Mouse (Mus musculus) CD4-positive helper T cell, adult 2 months (primary cell): ENCODE data around the gene Kcnmb4.
A peak's percentile ranks its signal among the peaks of the same experiment; 100 is the strongest.

Source experiments
- DNase-seq: peaks from one replicate; pipeline ENCODE4 v3.0.0-alpha.2; 2012; ENCODE audit warnings: low read depth, missing footprints, low spot score

Kcnmb4 gene

DNA sequence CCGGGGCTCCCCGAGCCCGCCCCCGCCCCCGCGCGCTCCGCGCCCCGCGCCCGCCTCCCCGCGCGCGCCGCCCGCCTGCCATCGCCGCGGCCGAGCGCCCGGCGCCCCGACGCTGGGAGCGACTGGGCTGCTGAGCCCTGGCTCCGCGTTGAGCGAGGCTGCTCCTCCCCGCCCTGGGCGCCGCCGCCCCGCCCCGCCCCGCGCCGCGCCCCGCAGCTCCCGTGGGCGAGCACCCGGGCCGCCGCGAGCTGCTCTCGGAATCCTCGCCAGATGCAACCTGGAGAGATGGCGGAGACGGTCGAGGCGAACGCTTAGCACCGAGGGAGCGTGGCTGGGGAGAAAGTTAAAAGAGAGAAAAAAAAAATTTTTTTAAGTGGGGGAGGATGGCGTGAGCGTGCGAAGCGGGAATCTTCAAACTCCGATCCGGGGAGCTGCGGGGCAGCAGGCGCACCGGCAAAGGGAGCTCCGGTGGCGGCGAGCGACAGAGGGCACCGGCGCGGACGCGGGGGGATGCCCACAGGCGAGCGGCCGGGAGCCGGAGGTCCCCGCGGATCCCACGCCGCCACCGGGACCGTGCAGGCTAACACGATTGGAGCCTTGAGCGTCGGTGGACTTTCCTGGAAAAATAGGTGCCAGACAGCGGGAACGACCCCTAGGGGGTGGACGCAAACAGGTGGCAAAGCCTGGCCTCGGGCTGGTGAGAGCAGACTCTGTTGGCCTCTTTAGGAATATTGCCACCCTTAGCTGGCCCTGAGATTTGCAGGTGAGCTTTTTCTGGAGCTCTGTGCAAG is at the start of gene Kcnmb4:
Gene Kcnmb4, minus strand, starts transcription at position 120 of the 791 bp plus-strand sequence.
- peak; percentile 67 for DNase-seq

- DNase-seq: no peak
Measured at GRCm38 (mm10) chr10:116519588-116519987, 45.9 kb upstream of the Kcnmb4 start.

- no peak for DNase-seq
Measured at GRCm38 (mm10) chr10:116515590-116515989, 41.9 kb upstream of the Kcnmb4 start.

DNA sequence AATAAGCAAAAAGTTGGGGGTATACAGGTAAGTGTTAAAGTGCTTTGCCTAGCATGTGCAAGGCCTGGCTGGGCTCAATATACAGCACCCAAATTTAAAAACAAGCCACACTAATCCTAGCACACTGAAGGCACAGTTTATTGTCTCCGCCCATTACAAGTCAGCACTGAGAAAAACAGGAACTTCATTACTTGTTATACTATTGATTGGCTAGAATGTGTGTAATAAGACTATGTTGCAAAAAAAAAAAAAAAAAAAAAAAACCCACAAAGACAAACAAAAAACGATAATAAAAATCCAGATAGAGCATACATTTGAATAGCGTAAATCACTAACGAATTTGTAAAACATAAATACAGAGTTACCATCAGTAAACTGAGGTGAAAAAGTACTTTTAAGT is 41.5 kb upstream of the Kcnmb4 start:
- no peak for DNase-seq

DNA sequence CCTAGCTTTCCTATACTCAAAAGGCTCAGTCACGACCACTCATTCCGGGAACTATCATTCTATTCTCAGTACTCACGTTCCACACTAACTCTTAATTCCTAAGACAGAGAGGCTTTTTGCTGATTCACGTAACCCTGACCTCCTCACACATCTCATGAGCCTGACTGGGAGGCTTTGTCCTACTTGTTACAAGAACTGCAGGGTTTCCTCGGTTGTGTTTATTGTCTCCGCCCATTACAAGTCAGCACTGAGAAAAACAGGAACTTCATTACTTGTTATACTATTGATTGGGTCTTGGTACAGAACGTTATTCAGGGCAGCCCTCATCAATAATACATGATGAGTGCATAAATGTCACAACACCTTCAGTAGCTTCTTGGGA is 39.6 kb upstream of the Kcnmb4 start:
- DNase-seq: no peak

GRCm38 (mm10) chr10:116512521-116513253 is 39.0 kb upstream of the Kcnmb4 start:
- no peak for DNase-seq

- DNase-seq: no peak
Measured at GRCm38 (mm10) chr10:116505303-116506014, 31.8 kb upstream of the Kcnmb4 start.

DNA sequence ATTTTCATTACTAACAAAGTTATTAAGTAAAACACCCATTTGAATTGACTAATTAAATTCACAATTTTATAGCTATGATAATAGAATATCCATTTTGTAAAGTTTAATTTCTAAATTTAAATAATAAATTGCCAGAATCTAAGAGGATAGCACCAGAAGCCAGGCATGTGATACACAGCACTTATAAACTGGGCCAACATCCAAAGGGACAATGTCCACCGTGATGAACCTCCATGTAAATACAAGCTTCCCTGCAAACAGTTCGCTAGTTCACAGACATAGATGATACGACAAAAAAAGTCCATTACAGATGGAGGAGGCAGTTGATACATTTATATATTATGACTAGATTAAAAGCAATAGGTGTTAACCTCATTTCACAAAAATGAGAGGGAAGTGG is 19.1 kb upstream of the Kcnmb4 start:
- no peak for DNase-seq

DNA sequence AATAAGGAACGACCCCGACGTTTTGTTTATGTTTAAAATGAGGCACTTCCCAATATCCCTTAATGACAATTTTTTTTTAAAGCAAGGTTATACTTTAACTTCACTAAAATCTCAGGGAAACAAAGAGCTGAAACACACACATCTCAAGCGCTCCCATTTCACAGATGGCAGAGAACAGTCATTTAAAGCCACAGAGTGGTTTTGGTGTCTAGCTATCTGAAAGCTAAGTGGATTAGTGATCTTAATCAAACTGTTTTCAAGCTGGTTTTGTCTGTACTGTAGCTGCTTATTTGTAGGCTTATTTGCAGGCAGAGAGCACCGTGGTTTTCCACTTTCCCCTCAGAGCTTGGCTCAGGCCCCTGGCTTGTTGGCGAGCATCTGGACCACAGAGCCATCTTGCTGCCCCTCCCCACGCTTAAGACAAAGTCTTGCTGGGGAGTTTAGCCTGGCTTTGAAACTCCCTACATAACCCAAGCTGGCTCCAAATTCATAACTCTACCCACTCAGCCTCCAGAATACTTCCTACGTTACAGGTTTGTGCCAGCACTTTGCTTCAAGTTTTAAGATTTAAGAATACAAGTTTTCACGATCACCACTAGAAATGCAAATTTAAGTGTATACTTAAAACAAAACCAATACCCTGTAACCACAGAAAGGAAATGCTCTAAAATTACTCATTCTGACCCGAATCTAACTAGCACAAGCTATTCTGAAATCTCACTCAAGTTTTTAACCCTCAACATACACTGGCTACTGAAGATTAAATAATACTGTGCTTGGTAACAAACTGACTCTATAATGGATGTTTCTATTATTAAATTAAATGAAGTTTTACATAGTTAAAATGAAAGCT is 13.4 kb upstream of the Kcnmb4 start:
- DNase-seq: peak; percentile 46

GRCm38 (mm10) chr10:116481917-116482316 is 8.2 kb upstream of the Kcnmb4 start:
- no peak for DNase-seq

DNA sequence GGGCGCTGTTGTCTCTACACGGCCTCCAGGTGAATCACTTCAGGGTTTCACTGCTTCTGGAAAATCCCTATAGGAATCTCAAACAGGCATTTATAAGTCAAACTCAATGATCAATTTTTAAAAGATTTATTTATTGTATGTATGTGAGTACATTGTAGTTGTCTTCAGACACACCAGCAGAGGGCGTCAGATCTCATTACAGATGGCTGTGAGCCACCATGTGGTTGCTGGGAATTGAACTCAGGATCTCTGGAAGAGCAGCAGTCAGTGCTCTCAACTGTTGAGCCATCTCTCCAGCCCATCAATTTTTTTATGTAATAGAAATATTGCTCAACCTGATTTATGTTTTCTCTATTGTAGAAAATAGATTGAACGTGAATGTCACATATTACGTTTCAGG is 7.3 kb upstream of the Kcnmb4 start:
- no peak for DNase-seq

GRCm38 (mm10) chr10:116476559-116476958 is 2.9 kb upstream of the Kcnmb4 start:
- no peak for DNase-seq

DNA sequence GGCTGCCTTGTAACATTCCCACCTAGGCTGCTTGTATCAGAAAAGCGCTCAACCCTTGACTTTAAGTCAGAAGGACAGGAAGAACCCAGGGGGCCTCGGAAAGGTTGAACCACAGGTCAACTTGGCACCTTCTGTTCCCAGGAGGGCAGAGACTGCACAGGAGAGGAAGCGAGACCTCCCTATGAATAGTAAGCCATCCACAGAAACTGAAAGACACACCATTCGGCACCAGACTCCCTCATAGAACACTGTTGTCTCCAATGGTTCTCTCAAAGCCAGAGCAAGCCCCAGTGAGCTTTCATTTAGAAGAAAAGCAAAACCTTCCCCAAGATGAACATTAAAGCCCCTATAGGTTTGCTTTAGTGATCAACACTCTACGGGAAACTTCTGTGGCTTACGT is 2.0 kb upstream of the Kcnmb4 start:
- no peak for DNase-seq

GRCm38 (mm10) chr10:116473071-116473758 is 463 bp downstream of the Kcnmb4 start:
- DNase-seq: peak; percentile 80

- DNase-seq: no peak
Measured at GRCm38 (mm10) chr10:116472579-116472978, 1.1 kb downstream of the Kcnmb4 start.

- DNase-seq: no peak
Measured at GRCm38 (mm10) chr10:116470306-116470925, 3.3 kb downstream of the Kcnmb4 start.

DNA sequence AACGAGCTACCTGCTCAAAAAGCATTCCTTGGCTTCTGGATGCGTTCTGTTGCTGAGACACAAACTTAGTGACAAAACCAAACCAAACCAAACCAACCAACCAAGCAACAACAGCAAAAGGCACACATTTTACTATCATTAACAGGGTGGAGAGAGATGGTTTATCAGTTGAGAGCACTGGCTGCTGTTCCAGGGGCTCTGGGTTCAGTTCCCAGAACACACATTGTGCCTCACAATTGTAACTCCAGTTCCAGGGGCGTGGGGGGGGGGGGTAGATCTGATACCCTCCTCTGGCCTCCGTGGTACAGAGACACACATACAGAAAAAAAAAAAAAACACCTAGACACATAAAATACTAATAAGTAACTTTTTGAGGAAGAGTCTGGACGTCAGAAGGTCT is 5.6 kb downstream of the Kcnmb4 start:
- DNase-seq: no peak

DNA sequence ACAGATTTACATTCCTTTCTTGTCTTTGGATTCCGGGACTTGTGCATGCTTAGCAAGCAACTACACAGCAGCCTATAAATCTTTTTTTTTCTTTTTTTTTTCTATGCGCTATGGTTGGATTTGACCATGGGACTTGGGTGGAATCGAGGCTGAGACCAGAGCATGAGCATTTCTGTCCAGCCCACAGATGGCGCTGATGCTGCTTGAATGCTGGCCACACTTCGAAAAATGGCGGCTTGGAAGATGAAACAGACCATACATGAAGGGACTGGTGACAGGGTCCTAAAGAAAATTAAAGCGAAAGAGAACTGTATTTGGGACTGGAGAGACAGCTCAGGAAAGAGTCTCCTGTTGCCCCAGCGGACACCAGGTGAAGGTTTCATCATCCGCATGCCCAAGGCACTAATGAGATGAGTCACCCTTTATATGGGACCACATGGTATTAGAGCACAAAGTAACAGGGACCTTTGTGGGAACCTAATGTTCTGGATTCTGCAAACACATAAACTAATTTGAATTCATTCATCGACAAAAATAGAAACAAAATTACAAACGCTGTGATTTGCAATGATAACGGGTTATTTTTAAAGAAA is 9.8 kb downstream of the Kcnmb4 start:
- DNase-seq: peak; percentile 43

DNA sequence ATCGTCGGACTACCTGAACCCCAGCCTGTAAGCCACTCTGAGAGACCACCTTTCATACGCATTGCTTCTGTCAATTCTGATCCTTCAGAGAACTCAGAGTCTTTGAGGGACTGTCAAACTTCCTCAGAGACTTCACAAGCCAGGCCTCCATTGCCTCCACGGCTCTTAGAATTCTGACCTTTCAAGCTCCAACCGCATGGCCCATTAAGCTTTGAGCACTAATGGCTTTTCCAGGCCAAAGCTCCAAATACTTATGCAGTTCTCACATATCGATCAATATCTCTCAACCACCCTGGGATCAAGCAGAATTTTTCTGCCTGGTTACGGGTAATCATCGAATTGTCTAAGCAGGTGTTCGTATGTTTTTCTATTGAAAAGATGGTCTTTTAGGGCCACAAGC is 12.2 kb downstream of the Kcnmb4 start:
- no peak for DNase-seq

DNA sequence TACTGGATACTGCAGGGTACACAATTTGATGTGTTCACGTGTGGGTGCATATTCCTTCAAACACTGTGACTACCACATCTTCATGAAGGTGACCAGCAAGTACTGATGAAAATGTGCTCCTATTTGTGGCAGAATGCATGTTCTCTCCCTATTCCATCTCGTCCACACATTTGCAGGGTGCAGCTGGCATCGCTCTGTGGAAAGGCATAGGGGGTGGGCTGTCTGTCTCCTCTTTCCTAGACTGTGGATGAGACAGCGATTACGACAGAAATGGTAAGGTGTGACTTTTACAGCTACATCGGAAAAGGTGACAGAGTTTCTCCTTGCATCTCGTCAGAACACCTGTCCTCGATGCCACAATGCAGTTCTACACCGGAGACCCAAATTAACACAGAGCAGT is 14.9 kb downstream of the Kcnmb4 start:
- no peak for DNase-seq
